Mouse (Mus musculus) testis, postnatal 10 days (tissue): ENCODE data around the gene Rab3a.

Source experiments
- DNase-seq: peaks from one replicate; pipeline ENCODE4 v3.0.0; 2021; ENCODE audit warnings: low spot score

Rab3a gene

GRCm38 (mm10) chr8:70758616-70759561 lies 4.4 kb downstream of the Rab3a start:
- DNase-seq, result peak; percentile 65

- no peak for DNase-seq
Measured at GRCm38 (mm10) chr8:70760350-70760749, 5.9 kb downstream of the Rab3a start.

GRCm38 (mm10) chr8:70760775-70761406 lies 6.4 kb downstream of the Rab3a start, which contains the start of gene Mpv17l2:
Gene Mpv17l2, minus strand, starts transcription at chr8:70760946.
- DNase-seq, result peak; percentile 92

- no peak for DNase-seq
Measured at GRCm38 (mm10) chr8:70762118-70762517, 7.6 kb downstream of the Rab3a start.

GRCm38 (mm10) chr8:70763354-70763753 lies 8.9 kb downstream of the Rab3a start:
- peak; percentile 83 for DNase-seq

GRCm38 (mm10) chr8:70764026-70764425 lies 9.5 kb downstream of the Rab3a start:
- no peak for DNase-seq

- DNase-seq, result no peak
Measured at GRCm38 (mm10) chr8:70764676-70765075, 10.2 kb downstream of the Rab3a start.

GRCm38 (mm10) chr8:70765329-70765728 lies 10.8 kb downstream of the Rab3a start:
- DNase-seq, result no peak

- peak; percentile 68 for DNase-seq
Measured at GRCm38 (mm10) chr8:70765838-70766570, 11.5 kb downstream of the Rab3a start.

GRCm38 (mm10) chr8:70766571-70767440 lies 12.3 kb downstream of the Rab3a start:
- peak; percentile 83 for DNase-seq

GRCm38 (mm10) chr8:70767503-70767902 lies 13.0 kb downstream of the Rab3a start:
- no peak for DNase-seq

- no peak for DNase-seq
Measured at GRCm38 (mm10) chr8:70768231-70768776, 13.8 kb downstream of the Rab3a start.

GRCm38 (mm10) chr8:70768956-70769355 lies 14.5 kb downstream of the Rab3a start:
- no peak for DNase-seq

- DNase-seq, result peak; percentile 98
Measured at GRCm38 (mm10) chr8:70769359-70769758, 14.9 kb downstream of the Rab3a start.

- DNase-seq, result no peak
Measured at GRCm38 (mm10) chr8:70769858-70770257, 15.4 kb downstream of the Rab3a start.

- no peak for DNase-seq
Measured at GRCm38 (mm10) chr8:70770748-70771147, 16.3 kb downstream of the Rab3a start.

- no peak for DNase-seq
Measured at GRCm38 (mm10) chr8:70771217-70771616, 16.7 kb downstream of the Rab3a start.

- DNase-seq, result no peak
Measured at GRCm38 (mm10) chr8:70772075-70772474, 17.6 kb downstream of the Rab3a start.

GRCm38 (mm10) chr8:70772890-70773289 lies 18.4 kb downstream of the Rab3a start:
- no peak for DNase-seq

- DNase-seq, result no peak
Measured at GRCm38 (mm10) chr8:70773410-70773809, 18.9 kb downstream of the Rab3a start.

GRCm38 (mm10) chr8:70773833-70774232 lies 19.4 kb downstream of the Rab3a start:
- peak; percentile 83 for DNase-seq
